Mouse (Mus musculus) common myeloid progenitor, adult 5-6 weeks (primary cell): Measurements from ENCODE around the gene Olfr32. TPM values are rescaled to one million over a fixed set of nuclear protein-coding genes. Genes with fewer than 3 reads are reported as not detected.
"Not testable (repeated sequence)": the region's sequence is repeated elsewhere in the genome, so short reads cannot be mapped to it uniquely, and the experiment has no call there.

Experiments used
- ATAC-seq: replicated peaks from 2 replicates; pipeline ENCODE4 v1.8.0; 2016; ENCODE audit warnings: low read depth, mild to moderate bottlenecking, moderate TSS enrichment, inconsistent platforms; ENCODE audit not compliant: poor library complexity, severe bottlenecking
- total RNA-seq: library from RNA; stranded (forward); fragments of 200-1000, 187-1606 nt; gene quantifications from 2 replicates; pipeline ENCODE4 v1.2.3, GENCODE M21; 2017

Gene Olfr32
- not detected in 2 replicates for total RNA-seq

DNA sequence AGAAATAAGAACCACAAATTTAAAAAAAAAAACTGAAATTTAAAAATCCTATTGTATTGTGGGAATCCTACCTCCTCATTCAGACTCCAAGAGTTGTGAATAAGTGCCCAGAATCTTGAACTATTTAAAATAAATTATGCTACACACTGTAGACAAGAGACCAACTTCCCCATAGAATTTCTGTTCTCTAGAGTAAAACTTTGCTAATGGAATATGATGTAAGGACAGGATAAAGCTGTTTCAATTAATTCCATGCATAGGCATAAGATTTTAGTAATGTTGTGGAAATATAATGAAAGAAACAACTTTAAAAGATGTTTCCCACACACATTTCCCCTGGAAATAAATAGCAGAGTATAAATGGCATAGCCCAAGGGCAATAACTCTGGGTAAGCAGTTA is at the start of gene Olfr32:
Gene Olfr32, minus strand, starts transcription at position 101 of the 400 bp plus-strand sequence.
- ATAC-seq = no peak

DNA sequence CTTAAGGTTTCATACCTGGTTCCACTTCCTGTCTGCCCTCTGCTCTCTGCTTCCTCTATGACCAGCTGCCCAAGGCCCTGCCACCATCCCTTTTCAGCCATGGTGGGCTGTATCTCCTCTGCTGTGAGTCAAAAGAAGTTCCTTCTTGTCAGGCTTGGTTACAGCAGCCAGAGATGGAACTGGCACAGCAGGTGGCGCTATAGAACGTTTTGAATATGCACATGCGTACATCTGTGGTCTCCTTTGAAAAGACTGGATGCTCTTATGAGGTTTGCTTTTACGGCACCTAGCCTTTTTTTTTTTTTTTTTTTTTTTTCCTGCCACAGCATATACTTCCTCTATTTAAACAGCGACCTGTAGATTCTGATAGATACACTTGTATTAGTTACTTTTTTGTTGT is 45.0 kb upstream of the Olfr32 start:
- ATAC-seq = peak; percentile 96

DNA sequence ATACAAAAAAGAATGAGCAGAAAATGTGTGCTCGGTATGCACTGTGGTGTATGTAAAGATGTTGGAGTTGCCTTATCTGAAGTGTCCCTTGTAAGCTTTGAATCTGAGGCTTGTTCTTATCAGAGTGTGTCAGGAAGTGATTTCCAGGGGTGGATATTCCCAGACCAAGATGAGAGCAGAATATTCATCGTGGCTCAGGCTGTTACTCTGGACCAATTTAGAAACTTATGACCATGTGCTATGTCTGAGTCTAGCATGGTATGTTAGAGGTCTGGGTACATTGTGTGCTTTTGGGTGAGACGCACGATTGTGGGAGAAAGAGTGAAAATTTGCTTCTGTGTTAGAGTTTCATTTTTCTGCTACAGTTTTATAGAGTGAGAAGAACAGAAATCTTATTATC is 44.0 kb upstream of the Olfr32 start:
- not testable (repeated sequence) for ATAC-seq

- ATAC-seq = no peak
These were observed 11.8 kb upstream of the Olfr32 start for GRCm38 (mm10) chr2:90153916-90154315.

DNA sequence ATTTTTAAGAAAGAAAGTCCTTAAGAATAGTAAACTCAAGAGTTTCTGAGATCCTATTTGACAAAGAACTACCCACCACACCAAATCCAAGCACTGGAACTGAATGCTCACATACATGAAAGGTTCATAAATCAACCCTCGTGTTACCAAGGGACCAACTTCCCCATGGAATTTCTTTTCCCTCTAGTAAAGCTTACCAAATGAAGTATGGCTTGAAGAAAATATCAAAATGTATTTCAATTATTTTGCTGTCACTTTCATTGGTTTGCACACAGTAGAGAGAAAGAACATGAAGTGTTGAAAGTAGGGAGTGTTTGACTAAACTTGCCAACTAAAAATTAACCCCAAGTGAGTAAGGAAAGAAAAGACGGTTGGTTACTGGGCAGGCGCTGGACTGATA is 10.9 kb upstream of the Olfr32 start, which contains the start of gene Olfr1270:
Gene Olfr1270, minus strand, starts transcription at position 101 of the 400 bp plus-strand sequence.
- ATAC-seq = no peak

- no peak for ATAC-seq
These were observed 20.8 kb downstream of the Olfr32 start, which contains the start of gene Olfr1269 for GRCm38 (mm10) chr2:90121312-90121711. Gene Olfr1269 (minus strand): TSS chr2:90121412.

Other genes starting within 250 kb of the Olfr32 start
- not detected in 2 replicates for gene Olfr1258, start 215.0 kb downstream of the Olfr32 start, total RNA-seq
- gene Olfr1259, start 193.6 kb downstream of the Olfr32 start, total RNA-seq = not detected in 2 replicates
- gene Olfr1260, start 168.0 kb downstream of the Olfr32 start, total RNA-seq = not detected in 2 replicates
- gene Olfr1261, start 151.1 kb downstream of the Olfr32 start, total RNA-seq = not detected in 2 replicates
- not detected in 2 replicates for gene Olfr1262, start 142.2 kb downstream of the Olfr32 start, total RNA-seq
- gene Olfr1263, start 130.2 kb downstream of the Olfr32 start, total RNA-seq = not detected in 2 replicates
- not detected in 2 replicates for gene Olfr1264, start 116.7 kb downstream of the Olfr32 start, total RNA-seq
- not detected in 2 replicates for gene Olfr1265, start 107.0 kb downstream of the Olfr32 start, total RNA-seq
- not detected in 2 replicates for gene Olfr140, start 78.7 kb downstream of the Olfr32 start, total RNA-seq
- not detected in 2 replicates for gene Olfr1269, start 20.9 kb downstream of the Olfr32 start, total RNA-seq
- gene Olfr1270, start 10.8 kb upstream of the Olfr32 start, total RNA-seq = not detected in 2 replicates
- gene Olfr1506, start 82.2 kb upstream of the Olfr32 start, total RNA-seq = not detected in 2 replicates
- not detected in 2 replicates for gene Olfr142, start 115.3 kb upstream of the Olfr32 start, total RNA-seq
- not detected in 2 replicates for gene Olfr1271, start 128.7 kb upstream of the Olfr32 start, total RNA-seq
- gene Olfr1272, start 150.5 kb upstream of the Olfr32 start, total RNA-seq = not detected in 2 replicates
- not detected in 2 replicates for gene Gm13769, start 179.9 kb upstream of the Olfr32 start, total RNA-seq